Mouse (Mus musculus): ENCODE data around the gene Sec13. TPM values are rescaled to one million over a fixed set of nuclear protein-coding genes. Genes with fewer than 3 reads are reported as not detected.
A peak's percentile ranks its signal among the peaks of the same experiment; 100 is the strongest.

Gene Sec13
- polyA plus RNA-seq (2014; fragmentation: Nextera tagmentation; extraction: Ambion mirVana), result 191 and 210 TPM in 2 replicates

GRCm38 (mm10) chr6:113740236-113741217 is at the start of gene Sec13:
Gene Sec13, minus strand, starts transcription at chr6:113740743.
- Histone ChIP-seq H3K36me3 (ENCODE audit: control insufficient read depth, insufficient read depth, low read length) (peaks cover 10% of the 10 kb centered on the region), H3K9me3 (ENCODE audit: control insufficient read depth, low read length) (no peaks in the 10 kb centered on the region), H3K9ac (replicated peaks; ENCODE audit: low read depth, low read length) (peak within 1 kb of the TSS; percentile 83), H3K4me2 (ENCODE audit: low read depth, low read length) (peak within 1 kb of the TSS; percentile 91), H3K4me1 (ENCODE audit: control insufficient read depth, insufficient read depth, low read length) (peaks cover 10% of the 10 kb centered on the region), H3K27me3 (ENCODE audit: control insufficient read depth, insufficient read depth, low read length) (no peaks in the 10 kb centered on the region; the same call in 1 of the 2 replicates), H3K27ac (ENCODE audit: low read depth, low read length) (no peak within 1 kb of the TSS), H3K4me3 (ENCODE audit: low read depth, low read length) (peak within 1 kb of the TSS; percentile 85)
- 7% methylated on average over 41 of the region's 41 CpGs for WGBS
- ATAC-seq (ENCODE audit: low read depth), result peak; percentile 88

- 36% methylated on average over 6 of the region's 6 CpGs for WGBS
- Histone ChIP-seq H3K9ac (replicated peaks; ENCODE audit: low read depth, low read length) (no peak overlapping the region), H3K4me2 (ENCODE audit: low read depth, low read length) (no peak overlapping the region), H3K9me3 (ENCODE audit: control insufficient read depth, low read length) (no peaks in the 10 kb centered on the region), H3K4me3 (ENCODE audit: low read depth, low read length) (no peak overlapping the region), H3K36me3 (ENCODE audit: control insufficient read depth, insufficient read depth, low read length) (0 out of 2 replicates have a peak, but pooled peaks cover 7% of the 10 kb centered on the region), H3K27ac (ENCODE audit: low read depth, low read length) (no peak overlapping the region), H3K27me3 (ENCODE audit: control insufficient read depth, insufficient read depth, low read length) (no peaks in the 10 kb centered on the region), H3K4me1 (ENCODE audit: control insufficient read depth, insufficient read depth, low read length) (no peaks in the 10 kb centered on the region)
- no peak; the same call in 1 of the 2 replicates for ATAC-seq (ENCODE audit: low read depth)
Measured at GRCm38 (mm10) chr6:113787459-113787968, 47.0 kb upstream of the Sec13 start.

DNA sequence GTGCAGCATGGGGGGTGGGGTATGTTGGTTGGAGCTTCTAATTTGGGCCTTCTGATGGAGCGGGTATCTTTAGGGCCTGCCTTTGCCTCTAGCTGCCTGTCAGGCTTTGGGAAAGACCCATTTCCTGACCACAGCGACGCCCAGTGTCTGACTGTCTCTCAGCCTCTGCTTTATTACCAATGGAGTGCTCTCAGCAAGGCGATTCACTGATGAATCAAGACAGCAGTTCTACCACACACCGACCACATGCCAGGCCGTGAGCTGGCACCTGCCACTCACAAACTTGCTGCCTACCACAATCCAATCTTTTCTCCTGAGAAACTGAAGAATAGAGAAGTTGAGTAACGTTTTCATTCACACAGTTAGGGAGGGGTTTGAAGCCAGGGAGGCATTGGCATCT is 45.1 kb upstream of the Sec13 start:
- no peak for ATAC-seq (ENCODE audit: low read depth)
- H3K36me3 ChIP-seq (ENCODE audit: control insufficient read depth, insufficient read depth, low read length), result 0 out of 2 replicates have a peak, but pooled peaks cover 7% of the 10 kb centered on the region
- H3K4me1 ChIP-seq (ENCODE audit: control insufficient read depth, insufficient read depth, low read length), result no peaks in the 10 kb centered on the region
- WGBS, result 84% methylated on average over 7 of the region's 7 CpGs
- H3K27me3 ChIP-seq (ENCODE audit: control insufficient read depth, insufficient read depth, low read length), result no peaks in the 10 kb centered on the region
- no peaks in the 10 kb centered on the region for H3K9me3 ChIP-seq (ENCODE audit: control insufficient read depth, low read length)
- H3K4me2 ChIP-seq (ENCODE audit: low read depth, low read length), result no peak overlapping the region
- no peak overlapping the region for H3K9ac ChIP-seq (replicated peaks; ENCODE audit: low read depth, low read length)
- H3K4me3 ChIP-seq (ENCODE audit: low read depth, low read length), result no peak overlapping the region
- H3K27ac ChIP-seq (ENCODE audit: low read depth, low read length), result no peak overlapping the region

DNA sequence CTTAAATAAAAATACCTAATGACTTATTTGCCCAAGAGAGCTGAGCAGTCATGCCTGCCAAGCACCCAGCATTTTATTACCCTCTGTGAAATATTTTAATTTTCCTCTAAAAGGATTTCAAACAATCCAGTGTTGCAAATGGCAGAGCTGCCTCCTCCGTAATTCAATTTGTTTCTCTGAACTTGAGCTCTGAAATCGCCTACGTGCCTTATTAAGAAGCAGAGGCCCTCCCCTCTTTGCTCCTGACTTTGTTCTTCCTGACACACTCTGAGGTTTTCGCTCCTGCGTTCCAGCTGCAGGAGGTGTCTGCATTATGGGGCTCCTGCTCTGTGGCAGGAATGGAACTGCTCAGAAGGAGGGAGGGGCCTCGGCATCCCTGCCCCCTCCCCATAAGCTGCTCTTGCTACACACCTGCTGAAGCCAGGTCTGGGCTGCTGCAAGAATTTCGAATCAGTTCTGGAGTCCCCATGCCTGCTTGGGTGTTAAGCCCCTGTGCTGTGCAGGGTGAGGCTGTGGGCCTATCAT is 37.7 kb upstream of the Sec13 start:
- Histone ChIP-seq H3K9me3 (ENCODE audit: control insufficient read depth, low read length) (no peaks in the 10 kb centered on the region), H3K9ac (replicated peaks; ENCODE audit: low read depth, low read length) (no peak overlapping the region), H3K27ac (ENCODE audit: low read depth, low read length) (no peak overlapping the region), H3K4me2 (ENCODE audit: low read depth, low read length) (no peak overlapping the region), H3K27me3 (ENCODE audit: control insufficient read depth, insufficient read depth, low read length) (no peaks in the 10 kb centered on the region), H3K4me3 (ENCODE audit: low read depth, low read length) (no peak overlapping the region), H3K36me3 (ENCODE audit: control insufficient read depth, insufficient read depth, low read length) (no peaks in the 10 kb centered on the region), H3K4me1 (ENCODE audit: control insufficient read depth, insufficient read depth, low read length) (no peaks in the 10 kb centered on the region)
- 59% methylated on average over 7 of the region's 7 CpGs for WGBS
- ATAC-seq (ENCODE audit: low read depth), result 0 out of 2 replicates have a peak, but pooled peaks have one; percentile 21

- Histone ChIP-seq H3K4me2 (ENCODE audit: low read depth, low read length) (no peak overlapping the region), H3K27ac (ENCODE audit: low read depth, low read length) (no peak overlapping the region), H3K27me3 (ENCODE audit: control insufficient read depth, insufficient read depth, low read length) (no peaks in the 10 kb centered on the region), H3K36me3 (ENCODE audit: control insufficient read depth, insufficient read depth, low read length) (peaks cover 21% of the 10 kb centered on the region), H3K9ac (replicated peaks; ENCODE audit: low read depth, low read length) (no peak overlapping the region), H3K9me3 (ENCODE audit: control insufficient read depth, low read length) (no peaks in the 10 kb centered on the region), H3K4me1 (ENCODE audit: control insufficient read depth, insufficient read depth, low read length) (no peaks in the 10 kb centered on the region), H3K4me3 (ENCODE audit: low read depth, low read length) (no peak overlapping the region)
- ATAC-seq (ENCODE audit: low read depth), result no peak
- 66% methylated on average over 11 of the region's 11 CpGs for WGBS
Measured at GRCm38 (mm10) chr6:113768804-113769203, 28.3 kb upstream of the Sec13 start.

DNA sequence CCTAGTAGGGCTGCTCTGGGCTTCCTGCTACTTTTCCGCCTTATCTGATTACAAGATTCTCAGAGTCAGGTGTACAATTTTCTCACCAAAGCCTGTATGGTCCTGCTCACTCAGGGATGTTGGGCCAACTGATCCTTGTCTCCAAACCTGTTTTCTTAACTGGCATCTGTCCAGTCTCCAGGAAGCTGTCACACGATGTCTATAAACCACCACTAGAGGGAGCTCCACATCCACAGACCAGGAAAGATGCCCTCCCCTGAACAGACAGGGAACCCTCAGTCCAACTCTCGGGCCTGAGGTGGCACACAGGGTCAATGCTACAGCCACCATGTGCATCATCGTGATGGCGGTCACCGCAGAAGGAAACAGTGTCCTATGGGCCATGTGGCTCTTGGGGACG is 21.1 kb upstream of the Sec13 start:
- WGBS, result 30% methylated on average over 7 of the region's 7 CpGs

GRCm38 (mm10) chr6:113749119-113749685 is 8.7 kb upstream of the Sec13 start:
- H3K36me3 ChIP-seq (ENCODE audit: control insufficient read depth, insufficient read depth, low read length), result 0 out of 2 replicates have a peak, but pooled peaks cover 4% of the 10 kb centered on the region
- no peak for ATAC-seq (ENCODE audit: low read depth)
- H3K9me3 ChIP-seq (ENCODE audit: control insufficient read depth, low read length), result no peaks in the 10 kb centered on the region
- H3K4me2 ChIP-seq (ENCODE audit: low read depth, low read length), result no peak overlapping the region
- WGBS, result 64% methylated on average over 17 of the region's 17 CpGs
- H3K27me3 ChIP-seq (ENCODE audit: control insufficient read depth, insufficient read depth, low read length), result no peaks in the 10 kb centered on the region
- no peaks in the 10 kb centered on the region for H3K4me1 ChIP-seq (ENCODE audit: control insufficient read depth, insufficient read depth, low read length)
- no peak overlapping the region for H3K4me3 ChIP-seq (ENCODE audit: low read depth, low read length)
- no peak overlapping the region for H3K27ac ChIP-seq (ENCODE audit: low read depth, low read length)
- no peak overlapping the region for H3K9ac ChIP-seq (replicated peaks; ENCODE audit: low read depth, low read length)

More for the DNA sequence above, 21.1 kb upstream of the Sec13 start:
- no peaks in the 10 kb centered on the region for H3K4me1 ChIP-seq (ENCODE audit: control insufficient read depth, insufficient read depth, low read length)
- peaks cover 43% of the 10 kb centered on the region for H3K36me3 ChIP-seq (ENCODE audit: control insufficient read depth, insufficient read depth, low read length)
- no peak overlapping the region for H3K9ac ChIP-seq (replicated peaks; ENCODE audit: low read depth, low read length)
- H3K9me3 ChIP-seq (ENCODE audit: control insufficient read depth, low read length), result no peaks in the 10 kb centered on the region
- no peak overlapping the region for H3K27ac ChIP-seq (ENCODE audit: low read depth, low read length)
- H3K4me3 ChIP-seq (ENCODE audit: low read depth, low read length), result no peak overlapping the region
- H3K27me3 ChIP-seq (ENCODE audit: control insufficient read depth, insufficient read depth, low read length), result no peaks in the 10 kb centered on the region
- peak; percentile 58; the same call in 1 of the 2 replicates for ATAC-seq (ENCODE audit: low read depth)
- H3K4me2 ChIP-seq (ENCODE audit: low read depth, low read length), result no peak overlapping the region

- ATAC-seq (ENCODE audit: low read depth), result no peak
- Histone ChIP-seq H3K9ac (replicated peaks; ENCODE audit: low read depth, low read length) (no peak overlapping the region), H3K4me3 (ENCODE audit: low read depth, low read length) (no peak overlapping the region), H3K27ac (ENCODE audit: low read depth, low read length) (no peak overlapping the region), H3K9me3 (ENCODE audit: control insufficient read depth, low read length) (no peaks in the 10 kb centered on the region), H3K4me1 (ENCODE audit: control insufficient read depth, insufficient read depth, low read length) (no peaks in the 10 kb centered on the region), H3K4me2 (ENCODE audit: low read depth, low read length) (no peak overlapping the region), H3K27me3 (ENCODE audit: control insufficient read depth, insufficient read depth, low read length) (no peaks in the 10 kb centered on the region), H3K36me3 (ENCODE audit: control insufficient read depth, insufficient read depth, low read length) (0 out of 2 replicates have a peak, but pooled peaks cover 4% of the 10 kb centered on the region)
- 33% methylated on average over 26 of the region's 26 CpGs for WGBS
Measured at GRCm38 (mm10) chr6:113748351-113748750, 7.8 kb upstream of the Sec13 start.
